Mouse (Mus musculus) lung, embryonic 14.5 days (tissue): Measurements from ENCODE around the gene Ifrd1. TPM values are rescaled to one million over a fixed set of nuclear protein-coding genes. Genes with fewer than 3 reads are reported as not detected.

ENCODE experiments used
- ATAC-seq: fragments of 200-750 bp; cut with Nextera tagmentation; 2 replicates; pipeline ENCODE4 v1.8.0; 2017; ENCODE audit warnings: mild to moderate bottlenecking, moderate TSS enrichment, moderate library complexity; ENCODE audit not compliant: insufficient read depth
- DNase-seq: peaks from one replicate; pipeline ENCODE4 v3.0.0-alpha.2; 2015
- H3K27ac ChIP-seq: fragments of 300-500 bp; sonication (generic); 2 replicates; pipeline ENCODE4 v1.5.1; 2014; ENCODE audit warnings: low read depth, mild to moderate bottlenecking, moderate library complexity
- H3K27me3 ChIP-seq: fragments of 300-500 bp; sonication (generic); 2 replicates; pipeline ENCODE4 v1.6.1; 2014; ENCODE audit warnings: low read length, control low read depth; ENCODE audit not compliant: insufficient read depth
- H3K36me3 ChIP-seq: fragments of 300-500 bp; sonication (generic); 2 replicates; pipeline ENCODE4 v1.6.1; 2014; ENCODE audit warnings: control low read depth; ENCODE audit not compliant: insufficient read depth
- H3K4me1 ChIP-seq: fragments of 300-500 bp; sonication (generic); 2 replicates; pipeline ENCODE4 v1.6.1; 2014; ENCODE audit warnings: antibody characterized with exemption, control low read depth; ENCODE audit not compliant: insufficient read depth
- H3K4me2 ChIP-seq: fragments of 300-500 bp; sonication (generic); 2 replicates; pipeline ENCODE4 v1.6.1; 2014; ENCODE audit warnings: mild to moderate bottlenecking
- H3K4me3 ChIP-seq: fragments of 300-500 bp; sonication (generic); 2 replicates; pipeline ENCODE4 v1.5.1; 2014; ENCODE audit warnings: low read depth, low read length
- H3K9ac ChIP-seq: fragments of 300-500 bp; sonication (generic); 2 replicates; pipeline ENCODE4 v1.6.1; 2014
- H3K9me3 ChIP-seq: fragments of 300-500 bp; sonication (generic); 2 replicates; pipeline ENCODE4 v1.6.1; 2016; ENCODE audit warnings: low read depth, low read length, control low read depth
- CTCF ChIP-seq: IDR thresholded peaks from 2 replicates; pipeline ENCODE4 v1.5.1; 2016; ENCODE audit warnings: antibody characterized with exemption, low read depth
- WGBS: fragments of 180-500 bp; shearing (Covaris S2); extraction: QIAGEN DNeasy Blood & Tissue Kit; methylation state at CpG from one replicate; pipeline ENCODE4 v1.1.7; 2014; 5-methylcytosine and 5-hydroxymethylcytosine counted together
- polyA plus RNA-seq: library from polyadenylated mRNA; unstranded; fragments of >200 nt; fragmentation: Nextera tagmentation; extraction: Ambion mirVana; gene quantifications from 2 replicates; pipeline ENCODE4 v1.2.1, GENCODE M21; 2014

Gene Ifrd1
- polyA plus RNA-seq = 141 and 148 TPM in 2 replicates

- H3K4me3 ChIP-seq = no peak within 1 kb of the TSS
- TF ChIP-seq CTCF = no peak
- H3K36me3 ChIP-seq = no peaks in the 10 kb centered on the region
- H3K4me1 ChIP-seq = no peaks in the 10 kb centered on the region; the same call in 1 of the 2 replicates
- no peak within 1 kb of the TSS for H3K4me2 ChIP-seq
- 52% methylated on average over 5 of the region's 5 CpGs for WGBS
- no peak within 1 kb of the TSS for H3K27ac ChIP-seq
- peak; percentile 40 for DNase-seq
- H3K9me3 ChIP-seq = no peaks in the 10 kb centered on the region
- no peak within 1 kb of the TSS for H3K9ac ChIP-seq
- ATAC-seq = 0 out of 2 replicates have a peak, but pooled peaks have one; percentile 2
- H3K27me3 ChIP-seq = no peaks in the 10 kb centered on the region
Observed at GRCm38 (mm10) chr12:40248454-40249180, at the start of gene Ifrd1. TSS of gene Ifrd1 (minus strand) at chr12:40248504.

GRCm38 (mm10) chr12:40286539-40286938 is 38.2 kb upstream of the Ifrd1 start:
- no peaks in the 10 kb centered on the region for H3K36me3 ChIP-seq
- WGBS = 68% methylated on average over 4 of the region's 4 CpGs

GRCm38 (mm10) chr12:40280596-40281325 is 32.5 kb upstream of the Ifrd1 start:
- DNase-seq (no peak), ATAC-seq (no peak)
- Histone ChIP-seq H3K9me3 (no peaks in the 10 kb centered on the region), H3K9ac (no peak overlapping the region), H3K27me3 (no peaks in the 10 kb centered on the region), H3K36me3 (no peaks in the 10 kb centered on the region), H3K4me1 (no peaks in the 10 kb centered on the region), H3K4me2 (no peak overlapping the region), H3K4me3 (no peak overlapping the region), H3K27ac (no peak overlapping the region)
- WGBS = 76% methylated on average over 4 of the region's 4 CpGs
- no peak for TF ChIP-seq CTCF

More at GRCm38 (mm10) chr12:40286539-40286938, 38.2 kb upstream of the Ifrd1 start:
- no peak overlapping the region for H3K4me2 ChIP-seq
- no peak for DNase-seq
- ATAC-seq = no peak
- no peak for TF ChIP-seq CTCF
- H3K9me3 ChIP-seq = no peaks in the 10 kb centered on the region
- H3K27me3 ChIP-seq = no peaks in the 10 kb centered on the region
- no peak overlapping the region for H3K27ac ChIP-seq
- H3K4me1 ChIP-seq = no peaks in the 10 kb centered on the region
- H3K9ac ChIP-seq = no peak overlapping the region
- no peak overlapping the region for H3K4me3 ChIP-seq

- no peak overlapping the region for H3K27ac ChIP-seq
Observed at GRCm38 (mm10) chr12:40277581-40277980, 29.3 kb upstream of the Ifrd1 start.

GRCm38 (mm10) chr12:40274931-40275330 is 26.6 kb upstream of the Ifrd1 start:
- TF ChIP-seq CTCF = no peak
- Histone ChIP-seq H3K4me1 (no peaks in the 10 kb centered on the region), H3K27me3 (no peaks in the 10 kb centered on the region), H3K27ac (no peak overlapping the region), H3K9me3 (no peaks in the 10 kb centered on the region), H3K4me3 (no peak overlapping the region), H3K36me3 (no peaks in the 10 kb centered on the region), H3K9ac (no peak overlapping the region), H3K4me2 (no peak overlapping the region)
- ATAC-seq = no peak
- DNase-seq = no peak

More at GRCm38 (mm10) chr12:40277581-40277980, 29.3 kb upstream of the Ifrd1 start:
- DNase-seq (no peak), ATAC-seq (no peak)
- H3K4me2 ChIP-seq = no peak overlapping the region
- H3K36me3 ChIP-seq = no peaks in the 10 kb centered on the region
- no peak overlapping the region for H3K4me3 ChIP-seq
- TF ChIP-seq CTCF = no peak
- H3K27me3 ChIP-seq = no peaks in the 10 kb centered on the region
- no peaks in the 10 kb centered on the region for H3K9me3 ChIP-seq
- 77% methylated on average over 3 of the region's 3 CpGs for WGBS
- no peak overlapping the region for H3K9ac ChIP-seq
- H3K4me1 ChIP-seq = no peaks in the 10 kb centered on the region

GRCm38 (mm10) chr12:40273339-40273738 is 25.0 kb upstream of the Ifrd1 start:
- H3K27me3 ChIP-seq = no peaks in the 10 kb centered on the region
- no peaks in the 10 kb centered on the region for H3K36me3 ChIP-seq
- H3K9ac ChIP-seq = no peak overlapping the region
- no peaks in the 10 kb centered on the region for H3K4me1 ChIP-seq
- H3K4me3 ChIP-seq = no peak overlapping the region
- TF ChIP-seq CTCF = no peak
- H3K27ac ChIP-seq = no peak overlapping the region
- H3K9me3 ChIP-seq = no peaks in the 10 kb centered on the region
- H3K4me2 ChIP-seq = no peak overlapping the region
- 76% methylated on average over 4 of the region's 4 CpGs for WGBS
- DNase-seq (no peak), ATAC-seq (no peak)

- Histone ChIP-seq H3K4me2 (no peak overlapping the region), H3K4me1 (no peaks in the 10 kb centered on the region), H3K36me3 (no peaks in the 10 kb centered on the region), H3K4me3 (no peak overlapping the region), H3K27ac (no peak overlapping the region), H3K9ac (no peak overlapping the region), H3K9me3 (no peaks in the 10 kb centered on the region), H3K27me3 (no peaks in the 10 kb centered on the region)
- no peak for DNase-seq
- ATAC-seq = no peak
- 71% methylated on average over 4 of the region's 4 CpGs for WGBS
- no peak for TF ChIP-seq CTCF
Observed at GRCm38 (mm10) chr12:40272710-40273109, 24.4 kb upstream of the Ifrd1 start.
